Mouse (Mus musculus) layer of hippocampus, postnatal 36 days (tissue): ENCODE measurements around the gene Ank2. TPM values are rescaled to one million over a fixed set of nuclear protein-coding genes. Genes with fewer than 3 reads are reported as not detected.
A peak's percentile ranks its signal among the peaks of the same experiment; 100 is the strongest.

ENCODE experiments used
- DNase-seq, 2 experiments: peaks; one replicate each; pipeline ENCODE4 v3.0.0; 2022
- total RNA-seq, 2 experiments: library from RNA; stranded (reverse); gene quantifications; 2 replicates each; pipeline ENCODE4 v1.2.3; 2021

Gene Ank2
- total RNA-seq, 2 experiments from 2014 or later, result 693 to 758 TPM

DNA sequence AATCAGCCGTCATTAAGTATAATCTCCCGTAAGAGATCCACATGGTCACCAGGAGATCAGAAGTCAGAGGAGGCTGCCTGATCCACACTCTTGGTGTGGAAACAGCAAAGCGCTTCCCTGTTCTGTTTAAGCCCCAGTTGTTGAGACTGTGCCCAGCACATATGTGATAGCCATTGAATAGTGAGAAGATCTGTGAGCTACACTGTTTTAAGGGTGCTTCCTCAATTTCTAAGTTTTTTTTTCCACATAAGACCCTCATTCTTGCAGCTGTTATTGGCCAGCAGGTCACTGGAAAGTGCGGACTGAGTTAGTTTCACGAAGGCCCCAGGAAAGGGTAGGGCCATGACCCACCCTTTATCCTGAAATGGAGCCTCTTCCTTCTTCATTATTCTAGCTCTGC, 216.9 kb downstream of the Ank2 start:
- no peak for DNase-seq

DNA sequence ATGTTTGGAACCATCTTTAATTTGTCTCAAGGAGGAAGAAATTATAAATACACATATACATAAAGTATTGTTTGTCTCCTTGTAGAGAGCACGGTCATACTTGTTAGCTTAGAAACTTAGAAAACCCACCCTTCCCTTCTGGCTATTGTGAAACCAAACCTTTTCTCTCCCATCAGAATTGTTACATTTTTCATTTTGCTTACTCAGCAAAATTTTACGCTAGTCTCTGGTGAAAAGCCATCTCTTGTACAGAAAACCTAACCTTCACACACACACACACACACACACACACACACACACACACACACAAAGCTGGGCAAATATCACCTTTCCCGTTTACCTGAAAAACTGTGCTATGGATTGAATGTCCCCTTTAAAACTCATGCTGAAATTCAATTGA, 217.8 kb downstream of the Ank2 start:
- no peak for DNase-seq

DNA sequence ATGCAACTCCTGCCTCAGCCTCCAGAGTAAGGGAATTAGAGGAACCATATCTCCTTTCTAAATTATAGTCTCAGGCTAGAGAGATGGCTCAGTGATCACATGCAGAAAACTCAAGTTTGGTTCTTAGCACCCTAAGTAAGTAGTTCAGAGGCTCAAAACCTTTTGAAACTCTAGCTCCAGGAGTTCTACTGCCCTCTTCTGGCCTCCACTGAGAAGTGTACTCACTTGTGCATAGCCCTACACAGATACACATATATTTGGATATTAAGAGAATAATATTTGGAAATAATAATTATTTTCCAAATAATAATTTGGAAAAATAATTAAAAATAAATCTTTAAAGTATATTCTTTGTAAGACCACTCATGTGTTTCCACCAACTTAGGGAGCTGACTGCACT, 218.8 kb downstream of the Ank2 start:
- no peak for DNase-seq

DNA sequence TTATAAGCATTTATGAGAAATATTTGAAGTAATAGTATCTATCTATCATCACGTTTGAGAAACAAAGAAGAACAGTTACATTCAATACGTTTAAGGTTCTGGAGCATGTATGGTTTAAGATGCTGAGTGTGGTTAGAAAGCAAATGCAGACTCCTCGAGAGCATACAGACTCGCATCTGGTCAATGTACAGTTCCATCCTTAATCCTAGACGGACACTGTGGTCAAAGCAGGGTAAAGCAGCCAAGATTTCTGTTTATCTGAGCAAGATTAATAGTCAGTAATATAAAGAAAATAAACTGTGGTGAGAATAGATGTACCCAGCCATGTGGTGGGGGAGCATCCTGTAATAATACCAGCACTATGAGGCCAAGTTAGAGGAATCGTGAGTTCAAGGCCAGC, 223.2 kb downstream of the Ank2 start:
- DNase-seq, result no peak

DNA sequence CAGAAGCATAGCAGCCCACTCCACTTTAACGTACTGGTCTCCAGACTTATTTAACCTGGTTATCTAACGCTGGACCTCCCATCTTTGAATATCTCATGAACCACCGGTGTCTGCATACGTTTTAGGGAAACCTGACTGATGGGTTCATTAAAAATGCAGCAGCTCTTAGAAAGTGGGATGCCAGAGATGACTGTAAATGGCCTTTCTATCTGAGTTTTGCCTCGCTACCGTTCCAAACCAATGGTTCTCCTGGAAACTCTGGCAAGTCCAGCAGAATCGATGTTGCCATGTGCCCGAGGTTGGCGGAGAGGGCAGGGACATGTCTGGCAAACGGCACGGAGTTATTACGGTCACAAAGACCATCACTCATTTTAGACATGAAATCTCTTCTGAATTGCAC, 226.3 kb downstream of the Ank2 start:
- no peak for DNase-seq

DNA sequence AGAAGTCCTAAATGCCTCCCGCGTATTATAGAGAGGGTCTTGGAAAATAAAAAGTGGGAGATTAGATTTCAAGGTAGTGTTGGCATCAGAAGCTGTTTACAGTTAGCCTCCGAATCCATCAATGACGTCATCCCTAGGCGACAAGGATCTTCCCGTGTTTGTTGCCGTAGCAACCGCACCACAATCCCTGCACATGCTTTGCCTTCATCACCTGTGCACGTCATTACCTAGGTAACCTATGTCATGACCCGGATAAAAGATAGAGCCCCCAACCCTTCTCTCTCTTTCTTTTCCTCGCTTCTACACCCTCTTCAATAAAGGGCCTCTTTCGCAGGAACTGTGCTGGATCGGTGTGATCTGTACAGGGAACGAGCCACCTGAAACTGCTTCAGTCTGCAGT, 229.5 kb downstream of the Ank2 start:
- DNase-seq, result no peak

DNA sequence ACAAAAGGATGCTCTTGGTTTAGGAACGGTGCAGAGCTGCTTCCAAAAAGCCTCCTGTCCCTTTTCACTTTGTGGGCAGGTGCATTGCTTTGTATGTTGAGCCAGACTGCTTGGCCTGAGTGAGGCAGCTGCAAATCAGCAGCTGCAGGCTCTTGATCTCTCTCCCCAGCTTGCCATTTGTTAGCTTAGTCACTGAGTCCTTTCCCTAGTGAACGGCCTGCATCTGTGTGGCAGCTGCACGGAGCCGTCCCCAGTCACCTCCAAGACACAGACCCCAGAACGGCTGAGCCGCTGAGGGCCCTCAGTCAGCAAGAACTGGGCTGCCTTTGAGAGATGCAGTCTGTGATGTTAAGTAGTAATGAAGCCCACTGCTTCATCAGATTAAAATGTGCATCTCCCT, 231.3 kb downstream of the Ank2 start:
- DNase-seq, result no peak

DNA sequence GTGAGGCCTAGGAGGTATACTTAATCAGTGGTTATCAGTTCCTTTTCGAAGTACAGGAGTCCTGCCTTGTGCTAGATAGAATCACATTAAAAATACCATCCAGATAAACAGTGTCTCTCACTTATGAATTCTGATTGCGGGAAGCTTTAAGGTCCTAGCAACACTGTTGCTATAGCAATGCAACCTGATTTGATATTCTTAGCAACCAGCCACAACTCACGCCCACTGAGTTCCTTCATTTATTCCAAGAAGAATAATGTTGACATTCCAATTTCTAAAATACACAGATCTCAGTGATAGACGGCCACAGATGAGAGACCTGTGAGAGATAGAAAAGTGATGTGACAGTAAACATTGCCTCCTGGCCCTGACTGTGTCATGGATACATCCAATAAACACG, 233.4 kb downstream of the Ank2 start:
- DNase-seq, result no peak

DNA sequence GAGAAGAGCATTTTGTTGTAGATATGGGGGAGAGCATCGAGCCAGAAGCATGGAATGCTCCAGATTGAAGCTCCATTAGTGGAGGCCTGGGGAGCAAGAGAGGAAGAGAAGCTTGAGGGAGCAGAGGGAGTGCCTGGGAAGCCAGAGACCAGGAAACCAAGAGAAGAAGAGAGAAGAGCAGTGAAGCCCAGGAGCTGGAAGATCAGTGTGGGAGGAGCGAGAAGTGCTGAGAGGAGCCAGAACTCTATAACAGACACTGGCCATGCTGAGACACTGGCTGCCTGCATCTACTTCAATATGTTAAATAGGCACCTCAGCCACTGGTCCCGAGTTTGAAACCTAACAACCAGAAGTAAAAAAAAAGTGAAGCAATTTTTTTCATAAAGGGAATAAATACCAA, 234.0 kb downstream of the Ank2 start:
- DNase-seq, result no peak

DNA sequence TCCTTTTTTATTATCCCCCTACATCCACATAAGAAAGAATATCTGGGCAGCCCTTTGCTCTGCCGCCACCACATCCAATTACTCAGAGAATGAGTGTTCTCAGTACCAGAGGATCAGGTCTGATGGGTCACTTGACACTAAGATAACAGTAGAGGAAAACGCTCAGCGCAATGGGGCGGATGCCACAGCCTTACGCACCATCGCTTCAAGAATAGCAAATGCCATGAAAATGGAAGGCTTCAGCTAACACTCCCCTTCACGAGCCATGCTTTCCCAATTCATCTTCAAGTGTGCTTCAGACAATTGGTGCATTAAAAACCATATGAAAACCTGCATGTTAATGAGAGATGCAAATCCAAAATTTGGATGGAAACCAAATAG, 238.4 kb downstream of the Ank2 start:
- no peak for DNase-seq

DNA sequence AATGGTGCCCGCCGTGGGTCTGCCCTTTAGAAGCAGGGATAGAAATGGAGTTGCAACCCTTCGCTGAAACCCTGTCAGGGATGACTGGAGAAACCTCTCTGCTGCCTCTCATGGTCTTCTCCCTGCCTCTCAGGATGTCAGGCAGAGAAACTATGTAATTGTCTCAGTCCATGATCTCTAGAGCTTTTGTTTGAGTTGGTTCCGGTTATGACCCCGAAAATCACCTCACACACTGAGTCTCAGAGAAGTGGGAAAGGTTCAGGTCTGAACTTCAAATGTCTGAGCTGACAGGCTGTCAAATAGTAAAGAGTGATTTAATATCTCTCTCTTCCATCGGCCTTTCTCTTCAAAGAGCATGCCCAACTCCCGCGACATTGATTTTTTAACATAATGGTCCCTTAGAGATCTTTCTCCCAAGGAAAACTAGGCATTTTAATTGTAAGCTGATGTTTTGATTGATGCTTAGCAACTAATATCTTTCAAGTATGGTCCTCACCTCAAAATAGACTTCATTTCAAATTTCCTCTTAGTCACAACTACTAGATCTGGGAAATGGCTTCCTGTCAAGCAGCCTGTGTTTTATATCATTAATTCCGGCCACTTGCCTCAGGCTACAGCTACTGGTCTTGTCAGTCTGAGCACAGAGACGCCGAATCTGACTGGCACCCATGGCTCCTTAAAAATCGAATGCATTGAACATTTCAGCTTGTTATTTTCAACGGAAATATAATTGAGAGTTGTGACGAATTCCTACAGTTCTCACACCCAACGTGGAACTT, 239.0 kb downstream of the Ank2 start:
- DNase-seq, result no peak

DNA sequence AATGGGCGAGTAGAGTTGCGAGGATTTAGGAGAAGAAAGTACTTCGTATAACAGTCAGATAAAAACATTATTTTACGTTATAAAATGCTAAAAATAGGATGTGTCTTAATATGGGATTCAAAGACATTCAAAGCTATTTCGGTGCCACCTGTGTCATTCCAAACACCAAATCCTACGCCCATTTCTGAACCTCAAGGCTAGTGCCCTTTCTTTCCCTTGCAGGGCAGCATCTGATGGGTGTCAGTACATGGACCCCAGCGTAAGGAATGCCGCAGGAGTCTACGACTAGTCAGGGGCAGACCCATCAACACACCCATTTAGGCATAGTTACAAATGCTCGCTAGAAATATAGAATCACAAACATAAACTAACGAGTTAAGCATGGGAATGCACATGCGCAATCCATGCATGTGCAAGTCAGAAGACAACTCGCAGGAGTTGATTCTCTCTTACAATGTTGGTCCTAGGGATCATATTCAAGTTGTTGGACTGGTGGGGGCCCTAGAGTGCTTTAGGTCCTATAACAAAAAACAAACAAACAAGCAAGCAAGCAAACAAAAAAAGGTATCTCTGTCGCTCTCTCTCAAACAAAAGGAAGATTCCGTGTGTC, 240.6 kb downstream of the Ank2 start:
- DNase-seq, result no peak

DNA sequence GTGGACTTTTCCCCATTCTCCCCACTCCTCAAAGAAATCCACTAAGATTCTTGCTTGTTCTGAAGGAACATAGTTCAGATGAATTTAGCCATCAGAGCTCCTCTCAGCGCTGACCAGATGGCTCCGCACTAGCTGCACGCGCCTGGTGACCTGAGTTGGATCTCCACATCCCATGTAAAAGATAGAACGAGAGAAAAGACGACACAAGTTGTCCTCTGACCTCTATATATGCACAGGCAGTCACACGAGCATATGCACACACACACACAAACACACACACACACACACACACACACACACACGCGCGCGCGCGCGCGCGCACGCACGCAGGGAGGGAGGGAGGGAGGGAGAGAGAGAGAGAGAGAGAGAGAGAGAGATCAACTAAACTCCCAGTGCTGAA, 241.2 kb downstream of the Ank2 start:
- DNase-seq, result no peak

DNA sequence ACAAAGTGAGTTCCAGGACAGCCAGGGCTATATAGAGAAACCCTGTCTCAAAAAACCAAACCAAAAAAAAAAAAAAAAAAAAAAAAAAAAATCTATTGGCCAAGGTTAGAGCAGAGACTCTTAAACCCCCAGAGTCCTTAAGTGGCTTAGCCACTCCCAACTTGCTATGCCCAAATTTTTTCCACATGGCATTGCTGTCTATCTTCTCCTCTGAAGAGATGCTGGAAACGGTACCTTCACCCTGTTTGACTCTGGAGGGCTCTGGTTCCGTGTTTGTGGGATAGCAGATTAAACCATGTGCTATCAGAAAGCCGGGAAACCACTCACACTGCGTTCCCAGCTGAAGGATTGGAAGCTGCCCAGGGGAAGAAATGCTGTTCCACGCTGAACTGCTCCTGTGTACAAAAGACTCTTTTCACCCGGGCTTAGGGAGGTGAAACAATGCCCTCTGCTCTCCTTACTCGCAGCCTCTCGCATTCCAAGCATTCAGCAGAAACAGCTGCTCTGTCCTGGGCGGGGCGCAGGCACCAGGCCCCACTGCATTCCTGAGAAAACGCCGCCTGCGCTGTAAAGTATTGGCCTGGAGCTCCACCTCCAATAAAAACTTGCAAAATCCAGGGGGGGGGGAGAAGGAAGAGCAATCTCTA, 241.7 kb downstream of the Ank2 start:
- peak; percentile 47 to 55 for DNase-seq

DNA sequence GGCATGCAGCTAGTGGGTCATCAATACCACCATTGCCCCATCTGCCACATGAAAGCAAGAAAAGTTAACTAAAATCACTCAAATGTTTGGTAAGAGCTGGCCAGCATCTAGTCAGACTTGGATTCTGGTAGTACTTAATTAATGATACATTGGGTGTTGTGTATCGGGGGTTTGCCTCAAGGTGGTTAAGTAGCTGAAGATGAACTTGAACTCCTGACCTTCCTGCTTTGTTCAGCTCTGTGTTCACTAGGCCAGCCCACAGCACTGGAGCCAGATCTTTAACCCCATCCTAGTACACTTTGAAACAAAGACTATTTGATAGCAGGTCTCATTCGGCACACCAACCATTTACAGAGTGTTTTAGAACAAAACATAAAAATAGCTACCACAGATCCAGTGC, 242.5 kb downstream of the Ank2 start:
- DNase-seq, result no peak

DNA sequence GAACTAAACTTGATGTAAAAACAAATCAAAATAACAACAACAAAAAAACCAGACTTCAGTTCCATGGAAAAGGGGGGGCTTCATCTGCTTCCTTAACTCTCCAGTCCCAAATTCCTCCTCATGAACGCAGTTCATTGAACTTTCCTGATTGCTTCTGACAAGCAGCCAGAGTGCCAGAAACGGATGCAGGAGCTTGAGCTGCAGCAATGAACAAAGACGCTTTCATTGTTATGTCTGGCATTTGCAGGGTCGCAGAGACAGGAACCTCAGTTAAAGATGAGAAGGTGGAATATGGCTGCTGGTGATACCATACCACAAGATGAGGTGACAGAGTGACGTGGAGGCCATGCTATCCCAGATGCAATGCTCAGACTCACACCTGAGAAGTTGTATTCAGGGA, 248.2 kb downstream of the Ank2 start:
- DNase-seq, result no peak

DNA sequence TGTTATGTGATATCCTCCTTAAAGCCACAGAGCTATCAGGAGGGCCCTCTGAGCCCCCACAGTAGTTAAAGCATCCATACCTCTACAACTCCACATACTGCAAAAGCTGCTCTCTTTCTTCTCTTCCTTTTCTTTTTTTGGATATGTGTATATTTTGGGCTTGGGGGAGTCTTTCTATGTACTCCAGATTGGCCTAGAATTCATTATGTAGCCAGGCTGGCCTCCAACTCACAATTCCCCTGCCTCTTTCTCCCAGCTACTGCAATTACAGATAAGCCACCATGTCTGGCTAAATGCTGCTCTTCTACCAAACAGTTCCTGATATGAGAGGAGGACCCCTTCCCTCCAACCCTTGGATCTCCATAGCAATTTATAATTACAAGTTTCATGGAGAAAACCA, 250.5 kb downstream of the Ank2 start:
- no peak for DNase-seq

DNA sequence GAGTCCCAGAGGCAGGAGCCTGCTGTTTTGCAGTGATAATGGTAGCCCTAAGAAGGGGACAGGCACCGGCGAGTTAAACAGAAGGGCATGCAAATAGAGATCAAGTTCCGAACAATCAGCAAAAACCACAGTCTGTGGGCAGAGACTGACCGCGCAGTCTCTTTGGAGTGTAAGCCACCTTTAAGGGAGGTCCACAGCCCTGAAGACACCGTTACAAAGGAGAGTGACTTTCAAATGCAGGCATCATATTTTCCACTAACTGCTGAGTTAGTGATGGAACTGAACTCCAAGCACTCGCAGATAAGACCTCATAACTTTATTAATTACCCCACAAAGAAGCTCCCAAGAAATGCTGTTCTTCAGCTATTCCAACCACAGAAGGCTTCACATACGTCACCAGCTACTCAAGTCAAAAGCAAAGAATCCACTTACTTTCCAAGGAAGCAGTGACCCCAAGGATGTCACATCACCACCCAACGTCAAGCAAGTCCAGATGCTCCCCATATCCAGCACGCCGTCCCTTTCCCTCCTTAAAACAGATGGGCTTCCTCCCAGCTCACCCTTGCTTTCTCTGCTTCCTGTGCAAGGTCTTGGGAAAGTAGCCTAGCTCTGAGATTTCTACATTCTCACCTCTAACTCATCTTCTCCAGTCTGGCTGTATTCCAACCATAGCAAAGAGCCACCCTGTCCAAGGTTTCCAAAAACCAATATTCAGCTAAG, 252.0 kb downstream of the Ank2 start:
- DNase-seq, result no peak

DNA sequence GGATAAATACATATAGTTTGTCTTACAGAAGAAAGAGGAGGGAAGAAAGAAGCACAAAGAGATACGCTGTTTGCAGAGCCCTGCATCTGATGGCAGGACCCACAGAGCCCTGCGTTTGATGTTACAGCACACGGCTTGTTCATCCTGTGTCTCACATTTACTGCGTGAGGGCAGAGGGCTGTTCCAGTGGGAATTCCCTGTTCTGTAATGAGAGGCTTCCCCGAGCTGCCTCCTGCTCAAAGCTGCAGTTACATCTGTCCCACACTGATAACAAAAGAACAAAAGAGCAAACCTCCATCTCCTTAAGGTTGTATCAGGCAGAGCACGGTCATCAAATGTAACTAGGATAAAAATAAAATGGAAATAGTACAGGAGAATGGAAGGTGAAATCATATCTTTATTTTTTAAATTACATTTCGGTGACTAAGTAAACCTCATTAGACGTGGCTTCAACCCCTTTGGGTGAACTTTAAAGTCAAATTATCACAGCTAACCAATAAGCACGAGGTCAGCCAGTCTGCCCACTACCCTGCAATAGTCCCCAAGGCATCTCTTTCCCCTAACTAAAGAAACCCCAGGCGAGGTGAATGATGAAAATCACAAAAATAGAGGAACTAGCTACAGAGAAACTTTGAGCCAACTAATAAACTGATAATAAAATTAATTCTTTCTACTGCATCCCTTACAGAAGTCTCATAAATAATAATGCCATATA, 255.1 kb downstream of the Ank2 start:
- no peak for DNase-seq

DNA sequence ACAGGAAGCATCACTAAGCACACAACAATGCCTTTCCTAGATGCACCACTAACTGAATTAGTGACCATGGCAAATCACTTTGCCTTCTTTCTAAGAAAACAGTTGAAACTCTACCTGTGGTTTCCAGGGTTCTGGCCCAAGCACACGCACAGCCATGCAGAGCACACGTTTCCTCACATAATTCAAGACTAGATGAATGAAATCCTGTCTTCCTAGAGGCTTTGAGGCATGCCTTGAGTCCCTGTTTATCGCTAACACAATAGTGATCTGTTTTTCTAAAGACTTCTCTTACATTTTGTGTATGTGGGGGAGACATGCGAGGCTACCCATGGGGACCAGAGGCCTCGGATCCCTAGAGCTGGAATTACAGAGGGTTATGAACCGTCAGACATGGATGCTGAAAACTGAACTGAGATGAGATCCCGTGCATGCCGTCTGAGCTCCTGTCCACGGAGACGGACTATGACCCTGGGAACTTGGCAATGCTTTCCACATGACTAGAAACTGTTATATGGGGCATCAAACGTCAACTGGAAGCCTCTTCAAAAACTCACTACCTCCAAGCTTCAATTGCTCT, 256.8 kb downstream of the Ank2 start:
- DNase-seq, result no peak

DNA sequence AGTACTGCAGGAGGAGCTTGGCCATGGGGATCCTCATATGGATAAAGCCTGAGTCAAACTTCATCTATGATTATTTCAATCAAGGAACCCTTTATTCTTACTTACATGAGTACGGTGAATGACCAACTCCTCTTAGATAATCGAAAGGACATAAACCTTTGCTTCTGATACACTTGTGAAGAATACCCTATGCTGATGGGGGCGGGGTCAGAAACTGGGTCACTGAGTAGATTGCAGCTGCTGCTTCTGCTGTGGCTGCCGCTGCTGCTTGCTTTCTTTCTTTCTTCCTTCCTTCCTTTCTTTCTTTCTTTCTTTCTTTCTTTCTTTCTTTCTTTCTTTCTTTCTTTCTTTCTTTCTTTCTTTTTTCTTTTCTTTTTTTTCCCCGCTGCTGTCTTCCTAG, 263.9 kb downstream of the Ank2 start:
- DNase-seq, result no peak
